Mouse (Mus musculus) liver, adult 2 months (tissue): ENCODE results near the gene Brix1.

ENCODE experiments used
- CTCF ChIP-seq: fragments of 200-500 bp; IDR thresholded peaks from 2 replicates; pipeline ENCODE4 v1.5.1; 2011; ENCODE audit warnings: low read depth, low read length, control low read depth
- POLR2A ChIP-seq: fragments of 200-500 bp; IDR thresholded peaks from 2 replicates; pipeline ENCODE4 v1.6.1; 2011; ENCODE audit warnings: low read length, control low read depth; ENCODE audit not compliant: insufficient read depth; ENCODE audit errors: extremely low read depth

GRCm38 (mm10) chr15:10534591-10534990 lies 48.8 kb upstream of the Brix1 start:
- TF ChIP-seq CTCF (no peak), POLR2A (no peak)
